Mouse (Mus musculus) urinary bladder, postnatal 14 days (tissue): ENCODE measurements at regions not wholly inside any gene's neighbourhood (a gene's known extent, or its start where the extent isn't known, plus 50 kb on each side); places are given as distances from the start of the nearest gene placed in this dataset.

Experiments
- DNase-seq: peaks from one replicate; pipeline ENCODE4 v3.0.0; 2021; ENCODE audit warnings: low spot score

DNA sequence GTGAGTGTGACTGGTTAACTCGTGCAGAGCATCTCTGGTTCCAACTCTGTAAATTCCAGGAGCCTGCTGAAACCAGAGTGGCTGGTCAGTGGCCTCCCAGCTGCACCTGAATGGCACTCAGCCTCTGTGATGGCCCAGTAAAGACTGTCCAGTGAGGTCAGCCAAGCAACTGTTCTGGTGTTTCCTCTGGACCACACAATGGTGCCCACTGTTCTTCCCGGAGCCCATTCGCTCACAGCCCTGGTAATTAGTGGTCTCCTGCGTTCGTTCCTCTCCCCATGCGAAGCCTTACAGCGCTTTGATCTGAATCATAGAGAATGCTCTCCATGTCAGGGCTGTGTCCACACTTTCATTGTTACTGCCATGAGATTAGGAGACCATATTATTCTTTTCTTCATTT, 75.5 kb downstream of the Enkur start:
- no peak for DNase-seq

GRCm38 (mm10) chr2:21126531-21126930, 78.6 kb downstream of the Enkur start:
- no peak for DNase-seq

DNA sequence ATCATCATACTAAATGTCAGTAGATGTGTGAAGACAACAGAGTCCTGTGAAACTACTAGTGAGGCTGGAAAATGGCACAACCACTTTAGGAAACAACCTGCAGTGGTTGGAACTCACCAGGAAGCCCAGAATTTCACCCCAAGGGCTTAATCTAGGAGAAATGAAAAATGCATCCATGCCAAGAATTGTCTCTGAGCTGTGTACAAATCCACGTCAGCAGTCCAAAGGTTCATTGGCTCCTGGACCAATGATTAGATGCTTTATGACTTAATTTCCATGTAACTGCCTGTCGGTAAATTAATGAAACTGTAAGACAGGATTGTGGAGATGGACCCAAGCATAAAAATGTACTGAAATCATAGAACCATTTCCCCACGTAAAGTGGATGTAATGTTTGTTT, 82.7 kb downstream of the Enkur start:
- DNase-seq = no peak

DNA sequence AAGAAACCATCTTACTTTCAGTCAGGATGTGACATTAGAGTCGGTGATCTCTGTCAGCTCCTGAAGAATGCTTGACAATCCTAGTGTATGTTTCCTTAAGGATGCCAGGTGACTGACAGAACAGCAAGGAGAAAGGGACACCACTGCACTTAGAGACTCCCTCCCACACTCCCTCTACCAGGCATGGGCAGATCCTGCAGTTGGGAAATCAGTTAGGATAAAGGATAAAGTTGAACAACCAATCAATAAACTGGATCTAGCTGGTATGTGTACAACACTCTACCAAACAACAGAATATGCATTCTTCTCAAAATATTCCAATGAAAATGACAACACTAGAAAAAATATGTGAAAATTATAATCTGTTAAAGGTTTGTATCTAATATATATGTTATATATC, 83.5 kb downstream of the Enkur start:
- DNase-seq = no peak

GRCm38 (mm10) chr2:21116817-21117216, 88.3 kb downstream of the Enkur start:
- no peak for DNase-seq

DNA sequence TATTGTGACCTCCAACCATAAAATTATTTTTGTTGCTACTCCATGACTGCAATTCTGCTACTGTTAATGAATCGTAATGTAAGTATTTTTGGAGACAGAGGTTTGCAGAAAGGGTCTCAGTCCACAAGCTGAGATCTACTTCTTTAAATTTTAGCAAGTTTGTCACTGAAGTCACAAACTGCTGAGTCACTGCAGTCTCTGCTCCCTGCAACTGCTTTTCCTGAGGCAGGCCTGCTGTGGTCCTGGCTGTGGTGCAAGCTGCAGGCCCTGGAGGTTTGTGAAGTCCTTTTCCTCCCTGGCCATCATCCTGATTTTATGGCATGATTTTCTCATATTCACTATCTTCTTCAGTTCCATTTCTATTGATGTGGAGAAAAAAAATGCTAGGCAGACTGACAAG, 93.6 kb downstream of the Enkur start:
- peak; percentile 6 for DNase-seq

- DNase-seq = no peak
Measured at GRCm38 (mm10) chr2:21100248-21100808, 104.8 kb downstream of the Enkur start.

GRCm38 (mm10) chr2:21091058-21091971, 113.8 kb downstream of the Enkur start:
- DNase-seq = peak; percentile 18

GRCm38 (mm10) chr2:21085517-21085916, 116.8 kb upstream of the Arhgap21 start:
- no peak for DNase-seq

DNA sequence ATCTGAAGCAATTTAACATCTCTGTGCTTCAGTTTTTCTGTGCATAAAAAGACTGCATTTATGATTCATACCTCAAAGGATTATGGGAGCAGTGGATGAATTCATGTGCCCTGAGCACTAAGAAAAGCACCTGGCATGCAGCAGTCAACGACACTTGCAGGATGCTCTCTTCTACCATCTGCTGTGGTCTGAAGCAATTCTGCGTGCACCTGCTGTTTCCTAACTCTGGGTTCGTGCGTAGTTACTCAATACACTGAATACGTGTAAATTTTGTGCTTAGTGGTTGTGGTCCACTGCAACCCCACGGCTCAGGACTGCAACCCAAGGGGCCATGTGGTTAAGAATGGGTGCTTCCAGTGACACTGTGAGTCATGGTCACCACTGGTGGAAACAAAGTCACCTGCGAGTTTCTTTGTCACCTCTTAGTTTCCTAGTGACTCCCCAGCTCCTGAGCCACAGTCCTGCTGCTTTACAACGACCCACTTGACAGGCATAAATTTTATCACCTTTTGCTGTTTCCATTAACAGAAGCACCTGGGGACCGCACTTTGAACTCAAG, 98.7 kb upstream of the Arhgap21 start:
- DNase-seq = no peak

GRCm38 (mm10) chr2:21060347-21060650, 91.6 kb upstream of the Arhgap21 start:
- DNase-seq = no peak

- no peak for DNase-seq
Measured at GRCm38 (mm10) chr2:21059618-21060346, 91.1 kb upstream of the Arhgap21 start.

- no peak for DNase-seq
Measured at GRCm38 (mm10) chr2:21058940-21059339, 90.3 kb upstream of the Arhgap21 start.

DNA sequence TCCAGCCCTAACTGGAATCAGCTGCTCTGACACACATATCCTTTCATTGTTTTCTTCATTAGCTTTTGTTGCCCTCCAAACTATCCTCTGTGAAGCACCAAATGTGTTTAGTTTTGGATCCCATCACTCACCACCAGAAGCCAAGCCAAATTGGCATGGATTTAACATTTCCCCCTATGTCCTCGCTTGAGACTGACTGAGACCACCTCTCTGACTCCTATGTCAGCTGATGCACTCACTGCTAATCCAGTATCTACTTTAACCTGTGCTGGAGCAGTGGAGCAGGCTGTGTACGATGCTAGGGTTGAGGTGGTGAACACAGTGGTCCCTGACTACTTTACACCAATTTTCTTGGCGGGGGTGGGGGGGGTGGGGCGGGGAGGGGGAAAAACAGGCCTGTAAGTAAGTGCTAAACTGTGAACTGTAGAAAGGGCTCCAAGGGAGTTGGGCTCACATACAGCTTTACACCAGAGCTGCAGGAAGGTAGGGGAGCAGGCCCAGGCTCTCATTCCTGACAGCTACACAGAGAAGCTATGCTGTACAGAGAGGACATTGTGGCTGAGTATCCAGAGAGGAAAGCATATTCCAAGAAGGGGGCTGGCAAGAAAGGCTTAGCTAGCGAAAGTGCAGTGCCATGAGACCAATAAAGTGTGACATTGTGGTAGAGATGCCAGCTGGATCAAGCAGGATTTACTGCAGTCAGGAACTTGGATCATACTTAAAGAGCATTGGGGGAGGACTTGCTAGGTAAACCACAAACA, 87.9 kb upstream of the Arhgap21 start:
- DNase-seq = no peak

- DNase-seq = no peak
Measured at GRCm38 (mm10) chr2:21055416-21055815, 86.7 kb upstream of the Arhgap21 start.

GRCm38 (mm10) chr2:21054325-21055082, 85.8 kb upstream of the Arhgap21 start:
- DNase-seq = no peak

DNA sequence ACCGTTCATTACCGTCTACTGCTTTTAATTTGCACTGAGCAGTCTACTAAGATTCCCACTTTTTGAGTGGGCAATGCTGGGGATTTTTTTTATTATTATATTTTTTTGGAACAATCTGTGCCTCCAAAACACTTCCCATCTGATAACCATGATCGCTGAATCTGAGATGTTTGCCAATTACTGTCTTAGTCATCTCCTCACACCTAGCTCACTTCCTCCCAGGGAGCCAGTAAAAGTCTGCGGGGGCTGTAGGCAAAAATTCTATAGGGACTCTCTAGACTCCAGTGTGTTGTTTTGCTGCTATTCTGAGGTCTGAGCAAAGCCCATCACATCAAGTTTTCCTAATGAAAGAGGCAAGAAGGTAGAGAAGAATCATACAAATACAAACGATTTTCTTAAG, 84.9 kb upstream of the Arhgap21 start:
- DNase-seq = no peak

- no peak for DNase-seq
Measured at GRCm38 (mm10) chr2:21048996-21049395, 80.3 kb upstream of the Arhgap21 start.

GRCm38 (mm10) chr2:21048226-21048625, 79.5 kb upstream of the Arhgap21 start:
- no peak for DNase-seq

DNA sequence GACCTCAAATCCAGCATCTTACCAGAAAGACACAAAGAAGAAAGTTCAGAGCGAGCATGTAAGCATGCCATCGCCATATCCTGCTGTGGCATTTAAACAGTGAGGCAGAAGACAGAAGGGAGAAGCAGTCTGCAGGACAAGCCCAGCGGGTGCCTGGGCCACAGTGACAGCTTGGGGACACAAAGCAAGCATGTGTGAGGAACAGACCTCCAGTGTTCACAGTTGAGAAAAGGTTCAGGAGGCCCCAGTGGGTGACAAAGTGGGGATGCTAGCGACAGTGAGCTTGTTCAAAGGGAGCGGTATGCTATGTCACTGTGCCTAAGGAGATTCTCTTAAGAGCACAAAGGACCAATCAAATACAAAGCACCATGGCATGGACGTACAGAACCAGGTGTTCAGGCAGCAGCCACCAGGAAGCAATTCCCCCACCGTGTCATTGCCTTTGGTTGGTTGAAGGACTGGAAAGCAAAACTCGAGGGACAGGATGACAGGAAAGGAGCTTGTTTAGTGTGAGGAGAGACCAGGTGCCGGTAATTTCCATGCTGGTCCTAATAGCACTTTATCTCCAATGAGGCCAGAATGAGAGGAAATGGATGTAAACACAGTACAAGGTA, 77.9 kb upstream of the Arhgap21 start:
- DNase-seq = no peak

DNA sequence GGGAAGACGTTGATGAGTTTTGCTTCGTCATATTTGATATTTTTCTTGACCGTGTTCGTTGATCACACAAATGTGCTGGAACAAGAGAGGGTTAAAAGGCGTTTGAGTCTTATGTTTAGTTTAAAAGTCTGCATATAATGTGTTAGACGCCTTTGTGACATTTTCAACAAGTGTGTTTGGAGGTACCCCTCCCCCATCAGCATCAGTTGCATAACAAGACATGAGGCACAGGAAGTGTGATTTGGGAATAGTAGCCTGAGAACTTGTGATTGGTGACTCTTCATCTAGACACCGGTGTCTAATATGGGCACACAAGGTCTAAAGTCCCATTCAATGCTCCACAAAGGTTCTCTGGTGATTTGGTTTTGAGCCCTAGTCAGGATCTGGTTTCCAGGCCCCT, 76.1 kb upstream of the Arhgap21 start:
- DNase-seq = no peak
